Mouse (Mus musculus) gastrocnemius, postnatal 25 days (tissue): ENCODE results near the gene Zfp984. TPM values are rescaled to one million over a fixed set of nuclear protein-coding genes. Genes with fewer than 3 reads are reported as not detected.

Experiments used
- total RNA-seq, 2 experiments: library from RNA; stranded (reverse); gene quantifications; 1 replicate in 1 of 2; 2 replicates in 1 of 2; pipeline ENCODE4 v1.2.3; 2021

Gene Zfp984
- total RNA-seq, 2 experiments from 2014 or later: 0.84 to 0.99 TPM

Other genes with a start within 250 kb of the Zfp984 start
- 1 to 10 TPM; 1.2 to 1.7 TPM for gene Zfp979, start 167.3 kb downstream of the Zfp984 start, total RNA-seq
- gene Zfp534, start 107.2 kb downstream of the Zfp984 start, total RNA-seq: not detected
- gene Zfp933, start 38.6 kb upstream of the Zfp984 start, total RNA-seq: 1 to 10 TPM; 8.1 to 8.2 TPM
- 1 to 10 TPM; 4.3 to 4.4 TPM for gene Miip, start 59.0 kb upstream of the Zfp984 start, total RNA-seq
- gene Fv1, start 59.2 kb upstream of the Zfp984 start, total RNA-seq: 1 to 10 TPM; 4.7 to 5.5 TPM
- 100 to 1,000 TPM; 346 to 413 TPM for gene Mfn2, start 94.9 kb upstream of the Zfp984 start, total RNA-seq
- gene Plod1, start 127.0 kb upstream of the Zfp984 start, total RNA-seq: 10 to 100 TPM; 25.2 to 28.9 TPM
- 10 to 100 TPM; 19.1 to 20.0 TPM for gene 2510039O18Rik, start 131.1 kb upstream of the Zfp984 start, total RNA-seq
- gene Nppb, start 176.0 kb upstream of the Zfp984 start, total RNA-seq: not detected
- not detected for gene Nppa, start 190.9 kb upstream of the Zfp984 start, total RNA-seq
- 1 to 10 TPM; 3.5 to 4.7 TPM for gene Clcn6, start 229.0 kb upstream of the Zfp984 start, total RNA-seq
- gene Mthfr, start 229.3 kb upstream of the Zfp984 start, total RNA-seq: 1 to 10 TPM; 6.8 to 9.4 TPM